Mouse (Mus musculus) megakaryocyte-erythroid progenitor cell, adult 5-6 weeks (primary cell): ENCODE results near the gene Scn11a. TPM values are rescaled to one million over a fixed set of nuclear protein-coding genes. Genes with fewer than 3 reads are reported as not detected.
A peak's percentile ranks its signal among the peaks of the same experiment; 100 is the strongest.

Source experiments
- ATAC-seq: replicated peaks from 2 replicates; pipeline ENCODE4 v1.8.0; 2016; ENCODE audit warnings: mild to moderate bottlenecking, inconsistent platforms; ENCODE audit not compliant: severe bottlenecking, poor library complexity, low FRiP score, low TSS enrichment
- total RNA-seq, 2 experiments: library from RNA; stranded (forward) in 1 of 2; stranded (reverse) in 1 of 2; fragments of 200-1000, 215-1000 nt in 1 of 2; fragments of >200 nt in 1 of 2; fragmentation: Nextera tagmentation in 1 of 2; gene quantifications; 2 replicates each; pipeline ENCODE4 v1.2.3; 2014 to 2017

The Scn11a gene
- total RNA-seq, 2 experiments from 2014 or later, result not detected

- 0 out of 2 replicates have a peak, but pooled peaks have one; percentile 61 for ATAC-seq
These were observed 118.6 kb downstream of the Scn11a start for GRCm38 (mm10) chr9:119706700-119707099.

Other genes with a start within 250 kb of the Scn11a start
- not detected in 2 replicates for gene Scn5a, start 246.4 kb downstream of the Scn11a start, total RNA-seq (2014; fragmentation: Nextera tagmentation)
- not detected in 2 replicates for gene Scn5a, start 246.4 kb downstream of the Scn11a start, total RNA-seq (2017)
- not detected in 2 replicates for gene Scn10a, start 106.1 kb downstream of the Scn11a start, total RNA-seq (2014; fragmentation: Nextera tagmentation)
- not detected in 2 replicates for gene Scn10a, start 106.1 kb downstream of the Scn11a start, total RNA-seq (2017)
- gene Wdr48, start 69.4 kb upstream of the Scn11a start, total RNA-seq (2014; fragmentation: Nextera tagmentation), result 49.3 and 67.8 TPM in 2 replicates
- 27.2 and 36.4 TPM in 2 replicates for gene Wdr48, start 69.4 kb upstream of the Scn11a start, total RNA-seq (2017)
- 8.9 and 11.4 TPM in 2 replicates for gene Gorasp1, start 112.1 kb upstream of the Scn11a start, total RNA-seq (2014; fragmentation: Nextera tagmentation)
- gene Gorasp1, start 112.1 kb upstream of the Scn11a start, total RNA-seq (2017), result 4.8 and 7.8 TPM in 2 replicates
- gene Ttc21a, start 112.2 kb upstream of the Scn11a start, total RNA-seq (2014; fragmentation: Nextera tagmentation), result not detected in 2 replicates
- gene Ttc21a, start 112.2 kb upstream of the Scn11a start, total RNA-seq (2017), result not detected in 2 replicates
- 1.6 and 3.1 TPM in 2 replicates for gene Csrnp1, start 159.2 kb upstream of the Scn11a start, total RNA-seq (2014; fragmentation: Nextera tagmentation)
- gene Csrnp1, start 159.2 kb upstream of the Scn11a start, total RNA-seq (2017), result 8.0 and 15.6 TPM in 2 replicates
- not detected in 2 replicates for gene Xirp1, start 198.1 kb upstream of the Scn11a start, total RNA-seq (2014; fragmentation: Nextera tagmentation)
- gene Xirp1, start 198.1 kb upstream of the Scn11a start, total RNA-seq (2017), result not detected in 2 replicates
- 0.17 TPM in 1 of 2 replicates, not detected in the other for gene Cx3cr1, start 244.4 kb upstream of the Scn11a start, total RNA-seq (2014; fragmentation: Nextera tagmentation)
- gene Cx3cr1, start 244.4 kb upstream of the Scn11a start, total RNA-seq (2017), result 1.4 and 2.1 TPM in 2 replicates